Mouse (Mus musculus): Measurements from ENCODE around the gene Ndufa8. TPM values are rescaled to one million over a fixed set of nuclear protein-coding genes. Genes with fewer than 3 reads are reported as not detected.

Ndufa8 gene
- polyA plus RNA-seq (2015; fragmentation: Nextera tagmentation; extraction: Ambion mirVana): 343 and 361 TPM in 2 replicates

DNA sequence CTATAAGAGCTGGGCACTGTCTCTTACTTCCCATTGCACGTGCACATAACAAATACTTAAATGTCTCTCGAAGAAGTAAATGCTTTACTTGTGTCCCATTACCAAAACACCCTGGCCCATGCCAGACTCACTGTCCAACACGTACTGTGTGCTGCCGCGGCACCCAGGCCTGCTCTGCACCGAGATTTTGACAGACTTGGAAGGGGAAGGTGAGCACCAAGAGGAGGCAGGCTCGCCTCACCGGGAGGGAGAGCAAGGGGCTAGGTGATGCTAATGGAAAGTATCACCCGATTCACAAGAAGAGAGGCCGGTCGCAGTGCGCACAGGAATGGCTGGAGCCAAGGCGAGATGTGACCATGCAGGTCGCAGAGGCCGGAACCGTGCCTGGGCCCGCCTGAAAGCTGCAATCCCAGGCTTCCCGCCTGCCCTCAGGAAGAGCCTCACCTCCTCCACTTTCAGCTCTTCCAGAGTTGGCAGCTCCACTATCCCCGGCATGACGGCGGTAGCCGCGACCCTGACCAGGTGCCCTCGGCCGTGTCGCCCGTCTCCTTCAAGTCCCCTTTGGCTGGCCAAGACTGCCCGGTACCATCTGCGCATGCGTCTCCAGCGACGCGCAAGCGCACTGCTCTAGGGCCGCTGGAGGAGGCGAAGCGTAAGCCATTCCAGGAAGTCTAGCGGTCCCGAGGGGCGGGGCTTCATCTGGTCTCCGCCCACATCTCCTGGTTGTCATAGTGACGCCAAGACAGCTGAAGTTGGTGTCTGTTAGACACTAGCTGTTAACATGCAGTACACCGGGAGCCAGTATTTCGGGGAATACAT, at the start of gene Ndufa8, which contains the start of gene Morn5:
Gene Ndufa8 (minus strand): TSS at position 659 of the 819 bp plus-strand sequence.
Gene Morn5 (plus strand): TSS at position 711 of the 819 bp plus-strand sequence.
- Histone ChIP-seq H3K4me1 (replicated peaks; ENCODE audit: control insufficient read depth, insufficient read depth, low read length) (peaks cover 2% of the 10 kb centered on the region; the same call in 1 of the 2 replicates), H3K9ac (ENCODE audit: low read depth, low read length) (peak within 1 kb of the TSS; percentile 79), H3K36me3 (ENCODE audit: control insufficient read depth, insufficient read depth) (peaks cover 5% of the 10 kb centered on the region; the same call in 1 of the 2 replicates), H3K9me3 (ENCODE audit: control insufficient read depth) (no peaks in the 10 kb centered on the region), H3K4me3 (ENCODE audit: low read depth, low read length) (peak within 1 kb of the TSS; percentile 74), H3K4me2 (replicated peaks; ENCODE audit: low read depth) (peak within 1 kb of the TSS; percentile 82), H3K27ac (ENCODE audit: low read depth, low read length) (peak within 1 kb of the TSS; percentile 68), H3K27me3 (replicated peaks; ENCODE audit: control insufficient read depth, insufficient read depth, low read length) (no peaks in the 10 kb centered on the region)
- TF ChIP-seq CTCF (IDR thresholded peaks at IDR 0.05; ENCODE audit: low read depth): no peak
- peak; percentile 94 for ATAC-seq
- under 1% methylated on average over 44 of the region's 44 CpGs for WGBS

DNA sequence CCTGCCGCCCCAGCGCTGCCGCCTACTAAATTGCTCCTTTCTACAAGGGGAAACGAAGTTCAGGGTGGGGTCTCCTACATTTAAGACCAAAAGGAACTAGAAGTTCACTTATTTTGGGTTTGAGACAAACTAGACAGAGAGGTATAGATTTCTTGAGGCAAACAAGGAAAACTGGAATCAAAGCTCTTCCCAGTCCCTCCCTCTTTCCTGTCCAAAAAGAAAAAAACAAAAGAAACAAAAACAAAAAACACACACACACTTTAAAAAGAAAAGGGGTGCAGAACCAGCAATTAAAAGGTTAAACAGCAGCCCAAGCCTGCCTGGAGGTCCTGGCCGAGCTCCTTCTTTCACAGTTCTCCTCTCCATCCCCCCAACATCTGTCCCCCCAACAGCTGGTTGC, 48.8 kb upstream of the Ndufa8 start:
- peaks cover 97% of the 10 kb centered on the region for H3K27me3 ChIP-seq (replicated peaks; ENCODE audit: control insufficient read depth, insufficient read depth, low read length)
- 14% methylated on average over 5 of the region's 5 CpGs for WGBS

DNA sequence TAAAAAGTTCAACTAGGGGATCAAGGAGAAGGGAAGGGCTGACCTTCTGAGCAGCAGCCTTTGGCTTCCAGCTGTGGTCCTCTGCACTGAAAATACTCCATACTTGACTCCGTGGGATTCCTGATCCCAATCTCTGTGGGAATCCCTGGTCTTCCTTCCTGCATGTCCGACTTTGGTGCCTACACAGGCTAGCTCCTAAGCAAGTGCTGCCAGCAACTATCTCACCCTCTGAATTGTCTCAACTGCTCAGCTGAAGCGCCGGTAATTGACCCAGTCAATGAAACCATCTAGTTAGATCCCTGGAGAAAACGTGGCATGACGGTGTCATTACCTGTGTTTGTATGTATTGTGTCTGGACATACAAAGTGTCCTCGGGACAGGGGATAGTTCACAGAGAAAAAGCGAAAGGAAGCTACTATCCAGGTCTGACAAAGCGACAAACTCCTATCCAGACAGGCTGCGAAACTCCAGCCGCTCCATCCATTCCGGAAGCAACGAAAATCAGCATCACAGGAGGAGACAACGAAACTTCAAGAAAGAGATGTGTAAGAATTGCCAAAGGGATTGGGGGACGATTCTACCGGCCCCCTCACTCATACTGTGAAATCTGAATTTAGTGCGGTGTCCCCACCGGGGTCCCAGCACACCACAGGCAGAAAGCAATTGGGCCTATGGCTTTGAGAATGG, 48.1 kb upstream of the Ndufa8 start:
- H3K36me3 ChIP-seq (ENCODE audit: control insufficient read depth, insufficient read depth): no peaks in the 10 kb centered on the region
- H3K27me3 ChIP-seq (replicated peaks; ENCODE audit: control insufficient read depth, insufficient read depth, low read length): peaks cover 97% of the 10 kb centered on the region
- no peaks in the 10 kb centered on the region for H3K9me3 ChIP-seq (ENCODE audit: control insufficient read depth)
- H3K27ac ChIP-seq (ENCODE audit: low read depth, low read length): no peak overlapping the region
- H3K4me3 ChIP-seq (ENCODE audit: low read depth, low read length): no peak overlapping the region
- WGBS: 10% methylated on average over 18 of the region's 18 CpGs
- H3K9ac ChIP-seq (ENCODE audit: low read depth, low read length): no peak overlapping the region
- H3K4me1 ChIP-seq (replicated peaks; ENCODE audit: control insufficient read depth, insufficient read depth, low read length): no peaks in the 10 kb centered on the region
- H3K4me2 ChIP-seq (replicated peaks; ENCODE audit: low read depth): no peak overlapping the region
- ATAC-seq: no peak
- TF ChIP-seq CTCF (IDR thresholded peaks at IDR 0.05; ENCODE audit: low read depth): no peak

More for the DNA sequence above, 48.8 kb upstream of the Ndufa8 start:
- Histone ChIP-seq H3K36me3 (ENCODE audit: control insufficient read depth, insufficient read depth) (no peaks in the 10 kb centered on the region), H3K27ac (ENCODE audit: low read depth, low read length) (no peak overlapping the region), H3K4me1 (replicated peaks; ENCODE audit: control insufficient read depth, insufficient read depth, low read length) (no peaks in the 10 kb centered on the region), H3K4me2 (replicated peaks; ENCODE audit: low read depth) (no peak overlapping the region), H3K4me3 (ENCODE audit: low read depth, low read length) (no peak overlapping the region), H3K9me3 (ENCODE audit: control insufficient read depth) (no peaks in the 10 kb centered on the region), H3K9ac (ENCODE audit: low read depth, low read length) (no peak overlapping the region)
- no peak for ATAC-seq
- no peak for TF ChIP-seq CTCF (IDR thresholded peaks at IDR 0.05; ENCODE audit: low read depth)

DNA sequence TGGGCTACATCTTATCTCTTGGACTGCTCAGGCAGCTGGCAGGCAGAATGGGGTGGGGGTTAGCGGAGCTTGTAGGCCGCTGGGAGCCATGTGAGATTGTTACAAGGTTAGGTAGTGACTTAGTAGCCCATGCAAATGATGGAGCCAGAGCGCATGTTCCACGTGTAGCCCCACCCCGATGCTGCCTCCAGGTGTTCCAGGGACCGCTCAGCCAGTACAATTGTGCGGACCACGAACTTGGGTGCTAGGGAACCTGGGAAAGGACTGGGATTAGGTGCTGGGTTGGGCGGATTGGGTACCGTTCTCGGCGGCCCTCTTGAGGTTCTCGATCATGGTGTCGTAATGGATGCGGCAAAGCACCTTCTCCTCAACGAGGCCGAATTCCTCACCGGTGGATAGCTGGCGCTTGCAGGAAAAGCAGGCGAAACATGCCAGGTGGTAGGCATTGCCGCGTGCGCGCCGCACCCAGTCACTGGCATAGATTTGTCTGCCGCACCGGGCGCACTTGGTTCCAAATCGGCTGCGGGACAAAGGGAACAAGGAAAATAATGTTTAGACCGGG, 44.8 kb upstream of the Ndufa8 start:
- Histone ChIP-seq H3K27ac (ENCODE audit: low read depth, low read length) (no peak overlapping the region), H3K36me3 (ENCODE audit: control insufficient read depth, insufficient read depth) (no peaks in the 10 kb centered on the region), H3K27me3 (replicated peaks; ENCODE audit: control insufficient read depth, insufficient read depth, low read length) (peaks cover 98% of the 10 kb centered on the region), H3K4me1 (replicated peaks; ENCODE audit: control insufficient read depth, insufficient read depth, low read length) (0 out of 2 replicates have a peak, but pooled peaks cover 5% of the 10 kb centered on the region), H3K9me3 (ENCODE audit: control insufficient read depth) (no peaks in the 10 kb centered on the region), H3K4me3 (ENCODE audit: low read depth, low read length) (no peak overlapping the region), H3K4me2 (replicated peaks; ENCODE audit: low read depth) (no peak overlapping the region), H3K9ac (ENCODE audit: low read depth, low read length) (no peak overlapping the region)
- 13% methylated on average over 31 of the region's 31 CpGs for WGBS
- no peak for TF ChIP-seq CTCF (IDR thresholded peaks at IDR 0.05; ENCODE audit: low read depth)
- no peak for ATAC-seq

DNA sequence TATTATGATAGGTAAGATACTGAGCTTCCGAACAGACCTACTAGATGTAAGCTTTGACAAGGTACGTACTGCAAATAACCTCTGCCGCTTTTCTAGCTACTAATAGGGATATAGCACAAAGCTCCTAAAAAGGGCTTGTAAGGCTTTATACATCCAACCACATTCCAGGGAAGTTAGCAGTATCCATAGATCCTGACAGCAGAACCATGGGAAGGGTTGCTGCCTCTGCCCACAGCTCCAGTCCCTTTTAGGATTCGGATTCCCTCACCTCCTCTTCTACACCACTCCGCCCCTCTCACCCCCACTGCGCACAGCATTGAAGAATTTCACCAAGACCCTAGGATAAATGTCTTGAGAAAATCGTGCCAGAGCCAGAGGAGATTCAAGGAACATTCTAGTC, 44.1 kb upstream of the Ndufa8 start:
- Histone ChIP-seq H3K4me1 (replicated peaks; ENCODE audit: control insufficient read depth, insufficient read depth, low read length) (0 out of 2 replicates have a peak, but pooled peaks cover 5% of the 10 kb centered on the region), H3K27ac (ENCODE audit: low read depth, low read length) (no peak overlapping the region), H3K4me3 (ENCODE audit: low read depth, low read length) (no peak overlapping the region), H3K9ac (ENCODE audit: low read depth, low read length) (no peak overlapping the region), H3K4me2 (replicated peaks; ENCODE audit: low read depth) (no peak overlapping the region), H3K9me3 (ENCODE audit: control insufficient read depth) (no peaks in the 10 kb centered on the region), H3K27me3 (replicated peaks; ENCODE audit: control insufficient read depth, insufficient read depth, low read length) (peaks cover 91% of the 10 kb centered on the region), H3K36me3 (ENCODE audit: control insufficient read depth, insufficient read depth) (no peaks in the 10 kb centered on the region)
- TF ChIP-seq CTCF (IDR thresholded peaks at IDR 0.05; ENCODE audit: low read depth): no peak
- ATAC-seq: no peak
- 33% methylated on average over 7 of the region's 7 CpGs for WGBS

DNA sequence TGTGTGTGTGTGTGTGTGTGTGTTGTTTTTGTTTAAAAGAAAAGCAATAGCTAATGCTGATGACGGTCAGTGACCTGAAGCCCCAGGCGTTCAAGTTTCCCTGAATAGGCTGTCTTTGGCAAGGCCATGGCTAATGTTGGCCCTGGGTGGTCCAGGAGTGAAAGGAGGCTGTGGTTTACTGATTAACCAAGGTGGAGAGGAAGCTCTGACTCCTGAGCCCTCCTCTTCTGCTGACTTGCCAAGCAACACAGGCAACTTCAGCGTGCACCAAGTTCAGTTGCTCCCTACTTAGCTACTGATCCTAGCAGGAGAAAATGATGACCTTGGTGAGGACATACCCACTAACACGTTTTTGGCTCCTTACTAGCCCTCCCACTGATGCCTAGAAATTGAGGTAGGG, 43.5 kb upstream of the Ndufa8 start:
- Histone ChIP-seq H3K27me3 (replicated peaks; ENCODE audit: control insufficient read depth, insufficient read depth, low read length) (peaks cover 86% of the 10 kb centered on the region), H3K9ac (ENCODE audit: low read depth, low read length) (no peak overlapping the region), H3K27ac (ENCODE audit: low read depth, low read length) (no peak overlapping the region), H3K36me3 (ENCODE audit: control insufficient read depth, insufficient read depth) (no peaks in the 10 kb centered on the region), H3K4me1 (replicated peaks; ENCODE audit: control insufficient read depth, insufficient read depth, low read length) (0 out of 2 replicates have a peak, but pooled peaks cover 5% of the 10 kb centered on the region), H3K4me3 (ENCODE audit: low read depth, low read length) (no peak overlapping the region), H3K4me2 (replicated peaks; ENCODE audit: low read depth) (no peak overlapping the region), H3K9me3 (ENCODE audit: control insufficient read depth) (no peaks in the 10 kb centered on the region)
- TF ChIP-seq CTCF (IDR thresholded peaks at IDR 0.05; ENCODE audit: low read depth): no peak
- 14% methylated on average over 4 of the region's 4 CpGs for WGBS
- ATAC-seq: no peak
